Mouse (Mus musculus): Measurements from ENCODE around the gene Rgmb.

GRCm38 (mm10) chr17:15812136-15812778, 18.6 kb downstream of the Rgmb start:
- no peak for TF ChIP-seq CTCF (IDR thresholded peaks at IDR 0.05; ENCODE audit: low read depth, low read length)
- no peak for TF ChIP-seq POLR2A (IDR thresholded peaks at IDR 0.05; ENCODE audit: insufficient read depth, low read length)
- TF ChIP-seq EP300 (IDR thresholded peaks at IDR 0.05; ENCODE audit: insufficient read depth, low read depth, low read length), result no peak

Data from ES-Bruce4 (cell line).